9 mouse cellular contexts compared by ENCODE assay signal in the genomic region with DNA sequence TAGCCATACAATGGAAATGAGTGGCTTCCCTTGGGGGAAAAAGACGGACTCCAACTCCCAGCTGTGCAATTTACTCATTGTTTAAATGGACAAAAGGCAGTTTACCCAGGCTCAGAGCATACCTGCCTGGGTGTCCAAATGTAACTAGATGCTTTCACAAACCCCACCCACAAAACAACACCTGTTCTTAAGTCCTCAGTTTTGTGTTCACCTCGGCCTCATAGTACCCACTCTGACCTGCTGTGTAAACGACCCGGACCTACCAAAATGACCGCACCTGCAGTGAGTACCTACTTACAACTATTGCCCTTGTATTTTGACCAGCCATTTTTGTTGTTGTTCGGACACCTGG. TPM values are rescaled to one million over a fixed set of nuclear protein-coding genes. Genes with fewer than 3 reads are reported as not detected.
A peak's percentile ranks its signal among the peaks of the same experiment; 100 is the strongest.
DNase-seq lines count a peak whose midpoint lies in the region; ATAC-seq and TF ChIP-seq lines count a peak whose summit lies in the region.
"Had no signal": no experiment of that assay in that cellular context is flagged by ENCODE, and none has a peak within 500 bp of the region (broad histone marks: within the 10 kb centered on the region; RNA-seq: fewer than 3 reads in every experiment).

No protein-coding gene starts in this region.

- no peak for DNase-seq in heart, adult 8-10 months (ENCODE audit: low spot score)
- DNase-seq in embryonic facial prominence, embryonic 11.5 days (ENCODE audit: low spot score): no peak
- no peak for DNase-seq in hindbrain, postnatal 0 days (ENCODE audit: low spot score)
- no peak for DNase-seq in cerebellum, adult 9-10 months
- DNase-seq in thymus, postnatal 10 days (ENCODE audit: low spot score in 2 of 2): no peak
- DNase-seq: gastrocnemius, postnatal 14 days had no signal

- peak overlapping the region; percentile 60 for H3K4me3 ChIP-seq in heart, embryonic 15.5 days
- peak overlapping the region; percentile 54 for H3K4me3 ChIP-seq in embryonic facial prominence, embryonic 11.5 days (ENCODE audit: low read depth, low read length)
- H3K4me3 ChIP-seq in hindbrain, postnatal 0 days (ENCODE audit: low read length): peak overlapping the region; percentile 40
- peak overlapping the region; percentile 43 for H3K4me3 ChIP-seq in midbrain, embryonic 16.5 days (ENCODE audit: low read depth, low read length)

- H3K36me3 ChIP-seq in heart, embryonic 15.5 days: 0 out of 2 replicates have a peak, but pooled peaks cover 7% of the 10 kb centered on the region
- H3K36me3 ChIP-seq in embryonic facial prominence, embryonic 11.5 days (replicated peaks; ENCODE audit: control insufficient read depth, insufficient read depth, low read depth, low read length): no peaks in the 10 kb centered on the region
- no peaks in the 10 kb centered on the region for H3K36me3 ChIP-seq in hindbrain, postnatal 0 days (ENCODE audit: insufficient read depth, low read length)
- no peaks in the 10 kb centered on the region for H3K36me3 ChIP-seq in midbrain, embryonic 16.5 days (ENCODE audit: control insufficient read depth, insufficient read depth, low read length)

- H3K4me1 ChIP-seq in heart, embryonic 15.5 days (replicated peaks): peaks cover 42% of the 10 kb centered on the region
- H3K4me1 ChIP-seq in embryonic facial prominence, embryonic 11.5 days (ENCODE audit: control insufficient read depth, insufficient read depth, low read length): peaks cover 16% of the 10 kb centered on the region
- H3K4me1 ChIP-seq in hindbrain, postnatal 0 days (ENCODE audit: insufficient read depth, low read length): peaks cover 7% of the 10 kb centered on the region
- H3K4me1 ChIP-seq in midbrain, embryonic 16.5 days (ENCODE audit: control insufficient read depth, insufficient read depth, low read length): peaks cover 23% of the 10 kb centered on the region

- peak overlapping the region; percentile 81 for H3K27ac ChIP-seq in heart, embryonic 15.5 days
- peak overlapping the region; percentile 89 for H3K27ac ChIP-seq in embryonic facial prominence, embryonic 11.5 days (replicated peaks; ENCODE audit: low read depth, low read length)
- H3K27ac ChIP-seq in hindbrain, postnatal 0 days: no peak overlapping the region
- H3K27ac ChIP-seq in midbrain, embryonic 16.5 days (ENCODE audit: low read length): peak overlapping the region; percentile 40; the same call in 1 of the 2 replicates

- H3K27me3 ChIP-seq in heart, embryonic 15.5 days: no peaks in the 10 kb centered on the region
- H3K27me3 ChIP-seq in embryonic facial prominence, embryonic 11.5 days (ENCODE audit: control insufficient read depth, insufficient read depth, low read length): no peaks in the 10 kb centered on the region
- no peaks in the 10 kb centered on the region for H3K27me3 ChIP-seq in hindbrain, postnatal 0 days (ENCODE audit: insufficient read depth, low read length)
- H3K27me3 ChIP-seq in midbrain, embryonic 16.5 days (ENCODE audit: control insufficient read depth, insufficient read depth, low read depth, low read length): no peaks in the 10 kb centered on the region

- H3K9me3 ChIP-seq in heart, embryonic 15.5 days (replicated peaks): no peaks in the 10 kb centered on the region
- H3K9me3 ChIP-seq in embryonic facial prominence, embryonic 11.5 days (replicated peaks; ENCODE audit: control insufficient read depth, low read length): no peaks in the 10 kb centered on the region
- no peaks in the 10 kb centered on the region for H3K9me3 ChIP-seq in hindbrain, postnatal 0 days (ENCODE audit: low read length)
- H3K9me3 ChIP-seq in midbrain, embryonic 16.5 days (replicated peaks; ENCODE audit: control insufficient read depth, low read length, poor library complexity, severe bottlenecking): no peaks in the 10 kb centered on the region

- peak overlapping the region; percentile 61; the same call in 1 of the 2 replicates for H3K9ac ChIP-seq in heart, embryonic 15.5 days
- H3K9ac ChIP-seq in embryonic facial prominence, embryonic 11.5 days (replicated peaks; ENCODE audit: low read length): peak overlapping the region; percentile 76
- no peak overlapping the region; the same call in 1 of the 2 replicates for H3K9ac ChIP-seq in hindbrain, postnatal 0 days (replicated peaks; ENCODE audit: low read length)
- peak overlapping the region; percentile 49 for H3K9ac ChIP-seq in midbrain, embryonic 16.5 days (ENCODE audit: low read depth, low read length)

- ATAC-seq in heart, embryonic 15.5 days (replicated peaks; ENCODE audit: insufficient number of reproducible peaks, insufficient read depth, low FRiP score, low read depth): no peak
- no peak for ATAC-seq in embryonic facial prominence, embryonic 11.5 days (replicated peaks; ENCODE audit: insufficient number of reproducible peaks, low FRiP score, low TSS enrichment, low read depth)
- no peak for ATAC-seq in hindbrain, postnatal 0 days
- no peak for ATAC-seq in midbrain, embryonic 16.5 days
- no peak for ATAC-seq in erythroblast, adult 5-6 weeks (replicated peaks; ENCODE audit: low FRiP score, poor library complexity, severe bottlenecking)

- TF ChIP-seq CTCF in hindbrain, postnatal 0 days (IDR thresholded peaks at IDR 0.05; ENCODE audit: low read depth): no peak

- peak overlapping the region; percentile 69 for H3K4me2 ChIP-seq in heart, embryonic 15.5 days
- H3K4me2 ChIP-seq in embryonic facial prominence, embryonic 11.5 days (ENCODE audit: low read depth, low read length): peak overlapping the region; percentile 69
- peak overlapping the region; percentile 77 for H3K4me2 ChIP-seq in hindbrain, postnatal 0 days (ENCODE audit: low read depth, low read length)
- H3K4me2 ChIP-seq in midbrain, embryonic 16.5 days (ENCODE audit: low read length): peak overlapping the region; percentile 87

- WGBS in heart, embryonic 15.5 days: 67% methylated on average over 6 of the region's 6 CpGs
- 36% methylated on average over 6 of the region's 6 CpGs for WGBS in embryonic facial prominence, embryonic 11.5 days
- 64% methylated on average over 6 of the region's 6 CpGs for WGBS in hindbrain, postnatal 0 days
- WGBS in midbrain, embryonic 16.5 days: 61% methylated on average over 6 of the region's 6 CpGs

RNA-seq across cellular contexts. Expression of a gene that starts 3.0 kb away (rescaled TPM):
- 35.2 and 48.0 TPM in 2 replicates for polyA plus RNA-seq in heart, embryonic 15.5 days (2015; fragmentation: Nextera tagmentation; extraction: Ambion mirVana)
- total RNA-seq in heart, adult 8-10 months (2022): 1 to 10 TPM; 7.6 to 9.7 (median 8.2) TPM
- polyA plus RNA-seq in embryonic facial prominence, embryonic 11.5 days (2014; fragmentation: Nextera tagmentation; extraction: Ambion mirVana): 66.3 and 67.8 TPM in 2 replicates
- total RNA-seq in hindbrain, postnatal 0 days (2014; rRNA removed): 9.1 and 11.4 TPM in 2 replicates
- polyA plus RNA-seq in hindbrain, postnatal 0 days (2015; fragmentation: Nextera tagmentation; extraction: Ambion mirVana): 13.1 and 14.6 TPM in 2 replicates
- 8.4 and 11.4 TPM in 2 replicates for polyA plus RNA-seq in midbrain, embryonic 16.5 days (2015; fragmentation: Nextera tagmentation; extraction: Ambion mirVana)
- 15.9 and 25.3 TPM in 2 replicates for total RNA-seq in erythroblast, adult 5-6 weeks (2015; ENCODE audit: low replicate concordance)
- total RNA-seq in erythroblast, adult 5-6 weeks (2017; ENCODE audit: low replicate concordance): 7.3 and 13.2 TPM in 2 replicates
